Mouse (Mus musculus): Measurements from ENCODE around the gene Saa3.

DNA sequence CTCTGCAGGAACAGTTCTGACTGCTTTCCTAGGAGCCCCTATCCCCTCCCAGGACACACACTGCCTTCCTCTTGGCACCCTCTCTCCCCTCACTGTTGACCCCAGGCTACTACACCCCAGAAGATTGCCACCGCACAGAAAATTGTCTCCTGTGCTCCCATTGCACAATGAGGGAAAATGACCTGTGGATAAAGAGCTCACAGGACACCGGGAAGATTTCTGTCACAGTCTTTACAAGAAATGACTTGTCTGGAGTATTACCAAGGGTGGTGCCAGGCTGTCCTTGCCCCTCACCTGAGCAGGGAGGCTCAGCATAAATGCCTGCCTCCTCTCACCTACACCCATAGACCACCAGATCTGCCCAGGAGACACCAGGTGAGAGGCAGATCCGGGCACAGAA, 36.0 kb upstream of the Saa3 start, which contains the start of gene Saa2:
- no peak for TF ChIP-seq MAX (IDR thresholded peaks at IDR 0.05; ENCODE audit: low read depth)
- TF ChIP-seq POLR2A (IDR thresholded peaks at IDR 0.05; ENCODE audit: insufficient read length, low read depth), result no peak
- no peak for TF ChIP-seq POLR2AphosphoS2 (IDR thresholded peaks at IDR 0.05; ENCODE audit: insufficient read length, low read depth)

Measured in myocyte (in vitro differentiated cells).